Mouse (Mus musculus): ENCODE data around the gene Foxc1. TPM values are rescaled to one million over a fixed set of nuclear protein-coding genes. Genes with fewer than 3 reads are reported as not detected.

Foxc1 gene
- polyA plus RNA-seq, 1 experiment, result 3.7 TPM

DNA sequence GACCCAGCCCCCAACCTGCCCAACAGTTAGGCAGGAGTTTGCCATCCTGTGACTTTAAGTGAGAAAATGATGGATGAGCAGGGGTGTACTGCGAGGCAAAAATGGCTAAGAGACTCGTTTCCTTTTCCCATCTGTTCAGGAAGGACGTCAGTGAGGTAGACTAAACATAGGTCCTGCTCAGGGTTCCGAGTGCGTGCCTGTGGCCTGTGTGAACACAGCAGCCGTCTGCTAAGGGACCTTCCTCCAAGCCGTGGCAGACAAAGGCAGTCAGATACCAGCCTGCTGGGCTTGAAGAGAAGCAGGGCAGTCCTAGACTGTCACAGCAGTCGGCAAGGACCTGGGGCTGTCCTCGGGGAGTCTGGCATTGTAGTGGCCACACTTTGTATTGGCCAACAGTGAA is 8.4 kb upstream of the Foxc1 start:
- H3K4me1 ChIP-seq (ENCODE audit: control insufficient read depth, insufficient read depth, low read length), result no peaks in the 10 kb centered on the region
- no peak for DNase-seq
- H3K27me3 ChIP-seq (replicated peaks; ENCODE audit: control insufficient read depth, insufficient read depth, low read length), result 0 out of 2 replicates have a peak, but pooled peaks cover 1% of the 10 kb centered on the region
- 58% methylated on average over 9 of the region's 9 CpGs for WGBS
- H3K36me3 ChIP-seq (ENCODE audit: control insufficient read depth, insufficient read depth, low read length), result no peaks in the 10 kb centered on the region
- no peak overlapping the region for H3K27ac ChIP-seq (ENCODE audit: insufficient read depth, low read depth, low read length)
- H3K4me3 ChIP-seq (ENCODE audit: insufficient read depth, low read depth, low read length), result no peak overlapping the region
- TF ChIP-seq CTCF (conservative IDR thresholded peaks at IDR 0.05; ENCODE audit: insufficient read depth, insufficient read length, low read depth, low read length) (no peak), POLR2A (IDR thresholded peaks at IDR 0.05; ENCODE audit: low read depth, low read length) (no peak)

- H3K36me3 ChIP-seq (ENCODE audit: control insufficient read depth, insufficient read depth, low read length), result no peaks in the 10 kb centered on the region
- H3K4me1 ChIP-seq (ENCODE audit: control insufficient read depth, insufficient read depth, low read length), result no peaks in the 10 kb centered on the region
- 4% methylated on average over 43 of the region's 43 CpGs for WGBS
- DNase-seq, result peak; percentile 88
- no peaks in the 10 kb centered on the region for H3K27me3 ChIP-seq (replicated peaks; ENCODE audit: control insufficient read depth, insufficient read depth, low read length)
- H3K27ac ChIP-seq (ENCODE audit: insufficient read depth, low read depth, low read length), result no peak overlapping the region
- no peak overlapping the region for H3K4me3 ChIP-seq (ENCODE audit: insufficient read depth, low read depth, low read length)
- TF ChIP-seq CTCF (conservative IDR thresholded peaks at IDR 0.05; ENCODE audit: insufficient read depth, insufficient read length, low read depth, low read length) (peak; percentile 81), POLR2A (IDR thresholded peaks at IDR 0.05; ENCODE audit: low read depth, low read length) (no peak)
Observed at GRCm38 (mm10) chr13:31800581-31801576, 5.6 kb upstream of the Foxc1 start.

GRCm38 (mm10) chr13:31801703-31802305 is 4.6 kb upstream of the Foxc1 start:
- H3K27me3 ChIP-seq (replicated peaks; ENCODE audit: control insufficient read depth, insufficient read depth, low read length), result peaks cover 2% of the 10 kb centered on the region; the same call in 1 of the 2 replicates
- 26% methylated on average over 25 of the region's 25 CpGs for WGBS
- DNase-seq, result peak; percentile 7
- no peak overlapping the region for H3K27ac ChIP-seq (ENCODE audit: insufficient read depth, low read depth, low read length)
- TF ChIP-seq CTCF (conservative IDR thresholded peaks at IDR 0.05; ENCODE audit: insufficient read depth, insufficient read length, low read depth, low read length), result no peak
- TF ChIP-seq POLR2A (IDR thresholded peaks at IDR 0.05; ENCODE audit: low read depth, low read length), result no peak
- no peaks in the 10 kb centered on the region for H3K36me3 ChIP-seq (ENCODE audit: control insufficient read depth, insufficient read depth, low read length)
- H3K4me1 ChIP-seq (ENCODE audit: control insufficient read depth, insufficient read depth, low read length), result no peaks in the 10 kb centered on the region
- H3K4me3 ChIP-seq (ENCODE audit: insufficient read depth, low read depth, low read length), result no peak overlapping the region

DNA sequence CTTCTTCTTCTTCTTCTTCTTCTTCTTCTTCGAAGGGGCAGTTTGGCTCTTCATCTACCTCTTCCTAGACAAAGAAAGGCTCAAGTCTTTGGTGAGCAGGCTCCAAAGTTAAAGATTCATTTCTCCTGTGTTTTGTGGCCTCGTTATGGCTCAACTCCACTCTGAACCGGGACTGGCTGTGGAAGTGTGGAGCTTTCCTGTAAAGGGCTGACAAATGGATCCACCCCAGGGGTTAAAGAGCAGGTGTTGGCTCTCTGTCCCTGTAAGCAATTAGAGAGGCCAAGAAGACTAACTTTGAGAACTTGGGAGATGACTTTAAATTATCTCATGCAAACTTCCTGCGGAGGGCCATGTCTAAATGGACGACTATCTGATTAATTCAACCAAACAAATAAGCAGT is 4.0 kb upstream of the Foxc1 start:
- 46% methylated on average over 5 of the region's 5 CpGs for WGBS
- TF ChIP-seq POLR2A (IDR thresholded peaks at IDR 0.05; ENCODE audit: low read depth, low read length) (no peak), CTCF (conservative IDR thresholded peaks at IDR 0.05; ENCODE audit: insufficient read depth, insufficient read length, low read depth, low read length) (no peak)
- peak; percentile 42 for DNase-seq
- Histone ChIP-seq H3K4me3 (ENCODE audit: insufficient read depth, low read depth, low read length) (no peak overlapping the region), H3K27ac (ENCODE audit: insufficient read depth, low read depth, low read length) (no peak overlapping the region), H3K27me3 (replicated peaks; ENCODE audit: control insufficient read depth, insufficient read depth, low read length) (peaks cover 3% of the 10 kb centered on the region; the same call in 1 of the 2 replicates), H3K36me3 (ENCODE audit: control insufficient read depth, insufficient read depth, low read length) (no peaks in the 10 kb centered on the region), H3K4me1 (ENCODE audit: control insufficient read depth, insufficient read depth, low read length) (no peaks in the 10 kb centered on the region)

DNA sequence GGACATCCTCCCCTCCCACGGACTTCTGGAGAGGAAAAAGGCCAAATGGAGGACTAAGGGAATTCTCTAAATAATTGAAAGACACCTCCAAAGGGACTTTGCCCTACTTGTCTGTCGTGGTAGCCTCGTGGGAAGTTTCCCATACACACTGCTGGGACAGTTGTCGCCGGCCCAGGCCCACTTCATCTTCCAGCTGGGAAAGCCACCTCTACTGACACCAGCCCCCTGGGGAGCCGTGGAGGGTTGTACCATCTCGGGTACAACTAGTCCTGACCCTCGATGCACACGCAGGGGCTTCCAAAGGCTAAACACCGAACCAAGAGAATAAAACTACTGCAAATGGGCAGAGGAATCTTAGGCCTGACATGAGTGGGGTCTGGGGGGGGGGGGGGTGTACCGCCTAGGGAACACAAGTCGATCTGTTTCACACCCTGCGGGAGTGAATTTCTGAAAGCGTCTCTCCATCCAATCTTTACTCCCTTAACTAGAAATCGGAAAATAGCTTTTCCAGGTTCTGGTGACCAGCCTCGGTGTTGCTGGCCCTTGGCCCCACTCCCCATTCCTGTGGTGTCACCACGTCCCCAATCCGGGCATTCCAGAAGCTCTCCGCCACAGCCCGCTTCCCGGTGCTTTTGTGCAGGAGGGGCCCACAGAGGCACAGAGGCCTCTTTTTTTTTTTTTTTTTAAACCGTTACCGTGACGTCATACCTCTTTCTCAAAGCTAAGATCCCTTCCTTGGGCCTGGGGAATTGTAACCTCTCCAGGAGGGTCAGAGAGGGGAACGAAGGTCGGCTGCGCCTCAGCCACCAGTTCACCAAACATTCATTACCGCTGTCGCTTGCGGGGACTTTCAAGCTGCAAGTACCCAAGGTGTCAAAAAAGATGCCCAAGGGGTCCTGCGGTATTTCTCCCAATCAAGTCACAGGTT is 3.0 kb upstream of the Foxc1 start:
- Histone ChIP-seq H3K4me1 (ENCODE audit: control insufficient read depth, insufficient read depth, low read length) (no peaks in the 10 kb centered on the region), H3K4me3 (ENCODE audit: insufficient read depth, low read depth, low read length) (no peak overlapping the region), H3K36me3 (ENCODE audit: control insufficient read depth, insufficient read depth, low read length) (no peaks in the 10 kb centered on the region), H3K27me3 (replicated peaks; ENCODE audit: control insufficient read depth, insufficient read depth, low read length) (peaks cover 4% of the 10 kb centered on the region; the same call in 1 of the 2 replicates), H3K27ac (ENCODE audit: insufficient read depth, low read depth, low read length) (no peak overlapping the region)
- no peak for TF ChIP-seq POLR2A (IDR thresholded peaks at IDR 0.05; ENCODE audit: low read depth, low read length)
- TF ChIP-seq CTCF (conservative IDR thresholded peaks at IDR 0.05; ENCODE audit: insufficient read depth, insufficient read length, low read depth, low read length), result no peak
- DNase-seq, result peak; percentile 28
- WGBS, result 34% methylated on average over 31 of the region's 31 CpGs

DNA sequence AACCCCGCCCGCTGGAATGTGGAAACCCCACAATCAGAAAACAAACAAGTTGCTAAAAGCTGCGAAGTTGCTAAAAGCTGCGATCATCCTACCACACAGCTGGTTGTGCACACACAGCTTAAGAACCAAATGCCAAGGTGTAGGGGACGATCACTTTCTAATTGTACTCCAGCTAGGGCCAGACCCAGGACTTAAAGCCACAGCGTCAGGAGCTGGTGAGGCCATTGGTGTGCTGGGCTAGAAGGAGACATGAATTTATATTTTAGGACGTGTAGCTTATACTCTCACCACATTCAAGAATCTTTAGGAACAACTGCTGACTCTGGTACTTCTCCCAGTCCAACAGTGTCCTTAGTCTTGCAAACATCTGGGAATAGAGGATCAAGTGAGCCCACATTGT is 1.9 kb upstream of the Foxc1 start:
- Histone ChIP-seq H3K36me3 (ENCODE audit: control insufficient read depth, insufficient read depth, low read length) (no peaks in the 10 kb centered on the region), H3K27me3 (replicated peaks; ENCODE audit: control insufficient read depth, insufficient read depth, low read length) (peaks cover 5% of the 10 kb centered on the region; the same call in 1 of the 2 replicates), H3K27ac (ENCODE audit: insufficient read depth, low read depth, low read length) (no peak overlapping the region), H3K4me3 (ENCODE audit: insufficient read depth, low read depth, low read length) (no peak overlapping the region), H3K4me1 (ENCODE audit: control insufficient read depth, insufficient read depth, low read length) (no peaks in the 10 kb centered on the region)
- TF ChIP-seq POLR2A (IDR thresholded peaks at IDR 0.05; ENCODE audit: low read depth, low read length) (no peak), CTCF (conservative IDR thresholded peaks at IDR 0.05; ENCODE audit: insufficient read depth, insufficient read length, low read depth, low read length) (no peak)
- 51% methylated on average over 7 of the region's 7 CpGs for WGBS
- no peak for DNase-seq

Data from kidney, adult 2 months (tissue).